Mouse (Mus musculus) monocyte, adult 5-6 weeks (primary cell): ENCODE data around the gene Lrrc4c. TPM values are rescaled to one million over a fixed set of nuclear protein-coding genes. Genes with fewer than 3 reads are reported as not detected.

Source experiments
- ATAC-seq: fragments of 153-309, 156-312 bp; replicated peaks from 2 replicates; pipeline ENCODE4 v1.8.0; 2017; ENCODE audit warnings: mild to moderate bottlenecking; ENCODE audit not compliant: low TSS enrichment, insufficient number of reproducible peaks, severe bottlenecking, poor library complexity, low FRiP score
- total RNA-seq: library from RNA; stranded (forward); fragments of 200-1000, 200-491, 200-594 nt; gene quantifications from 3 replicates; pipeline ENCODE4 v1.2.3, GENCODE M21; 2017

Lrrc4c gene
- total RNA-seq, 1 experiment from 2014 or later, result not detected

DNA sequence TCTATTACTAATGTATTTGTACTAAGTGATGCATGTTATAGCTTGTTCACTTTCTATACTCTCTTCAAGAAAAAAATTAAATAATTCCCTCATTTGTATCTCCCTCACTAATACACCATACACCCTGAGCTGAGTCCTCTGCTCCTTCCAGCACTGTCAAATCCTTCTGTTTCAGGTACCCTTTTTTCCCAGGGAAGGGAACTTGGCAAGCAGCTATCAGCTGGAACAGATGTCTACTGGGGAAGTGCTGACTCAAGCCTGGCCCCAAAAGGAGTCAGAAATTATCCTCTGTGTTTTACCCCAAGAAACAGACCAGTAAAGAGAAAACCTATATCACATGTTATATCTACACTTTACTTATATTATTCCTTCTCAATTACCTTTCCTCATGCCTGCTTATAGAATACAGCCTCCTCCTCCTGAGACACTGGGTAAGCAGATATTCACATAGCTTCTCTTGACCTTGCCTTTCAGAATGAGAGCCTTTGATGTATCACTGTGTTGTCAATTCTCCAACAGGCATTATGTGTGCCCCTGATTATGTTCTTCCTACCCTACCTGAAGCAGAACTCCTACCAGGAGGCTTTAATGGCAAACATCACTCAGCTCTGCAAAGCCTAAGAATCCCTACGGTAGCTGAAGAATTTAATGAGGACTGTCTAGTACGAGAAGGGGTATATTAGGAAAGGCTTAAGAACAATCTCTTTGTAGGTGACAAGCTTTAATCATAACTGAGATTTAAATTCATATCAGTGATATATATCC is 785.6 kb downstream of the Lrrc4c start:
- ATAC-seq, result no peak

GRCm38 (mm10) chr2:97124246-97124645 is 806.3 kb downstream of the Lrrc4c start:
- no peak for ATAC-seq

GRCm38 (mm10) chr2:97138454-97138853 is 820.5 kb downstream of the Lrrc4c start:
- ATAC-seq, result no peak

DNA sequence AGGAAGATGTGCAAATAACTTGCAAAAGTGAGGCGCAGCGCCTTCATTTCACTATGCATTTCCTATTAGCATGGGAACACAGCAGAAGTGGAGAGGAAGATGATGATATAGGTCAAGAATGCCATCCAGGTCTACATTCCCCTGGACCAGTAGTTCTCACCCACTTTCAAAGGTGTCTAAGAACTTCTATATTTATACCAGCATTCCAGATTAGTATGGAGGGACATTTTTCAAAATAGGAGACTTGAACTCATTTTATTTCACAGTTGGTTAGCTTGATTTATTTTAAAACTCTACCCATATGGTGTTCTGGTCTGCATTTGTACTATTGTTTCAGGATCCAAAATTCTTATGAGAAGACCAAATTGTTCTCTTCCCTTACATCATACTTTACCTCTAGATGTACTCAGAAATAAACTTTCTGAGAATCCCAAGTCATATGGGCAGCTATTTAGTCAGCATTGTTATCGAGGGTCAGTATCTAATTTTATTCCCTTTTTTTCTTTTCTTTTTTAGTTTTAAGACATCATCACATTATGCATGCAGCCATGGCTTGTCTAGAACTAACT is 833.7 kb downstream of the Lrrc4c start:
- ATAC-seq, result no peak

DNA sequence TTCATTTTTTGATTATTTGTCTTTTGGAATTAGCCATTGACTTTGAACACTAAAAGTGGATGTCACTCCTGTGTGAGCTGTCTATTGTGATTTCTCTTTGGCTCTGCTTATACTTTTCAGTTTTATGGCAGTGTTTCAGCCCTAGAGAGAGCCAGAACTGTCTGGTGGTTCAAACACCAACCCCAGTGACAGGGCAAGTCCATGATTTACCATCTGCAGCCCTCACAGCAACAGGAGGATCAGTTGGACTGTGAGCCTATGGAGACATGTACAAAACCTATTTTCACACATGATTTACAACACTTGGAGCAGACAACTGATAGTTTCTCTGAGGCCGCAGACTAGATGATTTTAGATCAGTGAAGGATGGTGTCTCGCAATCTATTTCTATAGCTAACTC is 847.8 kb downstream of the Lrrc4c start:
- ATAC-seq, result no peak

- ATAC-seq, result no peak
Observed at GRCm38 (mm10) chr2:97178399-97178798, 860.4 kb downstream of the Lrrc4c start.

GRCm38 (mm10) chr2:97196968-97197606 is 879.1 kb downstream of the Lrrc4c start:
- no peak for ATAC-seq

GRCm38 (mm10) chr2:97232966-97233365 is 915.0 kb downstream of the Lrrc4c start:
- no peak for ATAC-seq

DNA sequence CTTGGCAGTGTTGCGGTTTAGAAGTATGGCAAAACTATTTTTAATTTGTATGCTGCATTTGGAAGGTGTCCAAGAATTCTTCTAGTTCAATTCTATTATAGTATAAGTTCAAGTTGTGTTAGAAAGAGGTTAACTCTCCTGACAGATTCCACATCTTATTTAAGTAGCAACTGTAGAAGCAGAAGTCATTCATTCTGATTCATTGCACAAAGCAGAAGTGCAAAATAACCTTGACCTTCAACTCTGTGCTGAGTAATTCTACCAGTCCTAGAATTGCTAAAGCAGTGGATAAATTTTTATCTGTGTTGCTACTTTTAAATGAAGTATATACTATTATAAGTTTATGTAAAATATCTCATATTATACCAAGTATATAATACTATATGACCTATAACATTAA is 916.1 kb downstream of the Lrrc4c start:
- ATAC-seq, result no peak

DNA sequence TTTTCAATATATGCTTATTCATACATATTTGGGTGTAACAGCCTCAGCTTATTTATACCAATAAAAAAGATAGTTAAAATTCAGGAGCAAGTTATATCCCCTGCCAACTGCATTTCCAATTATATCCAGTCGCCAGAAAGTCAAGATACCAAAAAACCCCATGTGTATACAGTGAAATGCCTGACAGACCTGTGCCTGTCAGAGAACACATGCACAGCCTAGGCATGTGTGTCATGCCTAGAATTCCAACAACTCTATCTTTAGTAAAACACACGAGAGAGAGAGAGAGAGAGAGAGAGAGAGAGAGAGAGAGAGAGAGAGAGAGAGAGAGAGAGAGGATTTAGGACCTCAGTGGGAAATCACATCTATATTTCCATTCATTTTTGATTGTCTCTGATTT is 956.7 kb downstream of the Lrrc4c start:
- no peak for ATAC-seq

DNA sequence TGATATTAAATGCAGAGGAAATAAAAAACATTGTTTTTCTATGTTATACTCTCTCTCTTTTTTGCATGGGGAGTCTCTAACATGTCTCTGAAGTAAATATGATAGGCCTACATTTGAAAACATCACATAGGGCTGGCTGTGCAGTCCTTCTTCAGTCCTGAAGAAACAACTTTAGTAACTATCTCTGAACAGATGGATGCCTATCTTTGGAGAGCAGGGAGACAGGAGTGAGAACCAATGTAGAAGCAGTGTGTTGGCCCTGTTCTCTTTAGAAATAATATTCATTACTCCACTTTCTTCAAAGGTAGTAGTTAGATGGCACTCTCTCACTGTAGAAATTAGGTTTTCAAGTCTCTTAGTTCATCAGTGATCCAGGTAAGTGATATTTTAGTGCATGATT is 967.0 kb downstream of the Lrrc4c start:
- ATAC-seq, result no peak

GRCm38 (mm10) chr2:97294216-97294615 is 976.2 kb downstream of the Lrrc4c start:
- ATAC-seq, result no peak

DNA sequence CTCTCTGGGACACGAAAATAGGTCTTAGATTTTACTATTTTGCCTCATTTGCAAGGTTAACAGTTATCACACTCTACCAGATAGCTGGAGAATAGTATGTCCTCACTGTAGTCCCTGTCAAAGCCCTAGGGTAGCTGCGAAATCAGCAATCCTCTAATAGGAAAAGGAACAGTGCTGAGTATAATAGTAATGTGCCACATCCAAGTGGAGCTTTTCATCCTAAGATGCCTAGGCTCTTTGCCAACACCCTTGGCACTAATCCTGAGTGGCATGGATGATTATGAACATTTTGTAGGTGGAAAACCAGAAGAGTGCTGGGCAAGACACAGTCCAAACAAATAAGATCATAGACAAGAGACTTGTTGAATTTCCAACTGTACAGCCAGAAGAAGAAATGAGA is 981.7 kb downstream of the Lrrc4c start:
- ATAC-seq, result no peak

DNA sequence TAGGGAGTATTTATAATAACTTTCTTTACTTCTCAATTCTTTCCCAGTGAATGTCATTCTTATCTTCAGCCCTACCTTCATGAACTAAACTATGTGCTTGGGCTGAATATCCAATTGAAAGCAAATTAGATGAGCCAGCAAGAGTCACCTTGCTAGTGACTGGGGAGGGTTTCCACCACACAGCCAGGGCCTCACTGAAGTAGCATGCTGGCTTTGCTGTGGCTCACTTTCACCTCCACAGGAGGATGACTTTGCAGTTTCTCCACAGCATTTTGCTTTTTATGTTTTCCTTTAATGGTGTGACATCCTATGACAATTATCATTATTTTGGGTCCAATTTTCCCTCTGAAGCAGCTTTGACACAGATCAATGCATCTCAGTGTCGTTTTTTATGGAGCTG is 1000.0 kb downstream of the Lrrc4c start:
- ATAC-seq, result no peak

GRCm38 (mm10) chr2:97318536-97318935 is 1000.6 kb downstream of the Lrrc4c start:
- ATAC-seq, result no peak

DNA sequence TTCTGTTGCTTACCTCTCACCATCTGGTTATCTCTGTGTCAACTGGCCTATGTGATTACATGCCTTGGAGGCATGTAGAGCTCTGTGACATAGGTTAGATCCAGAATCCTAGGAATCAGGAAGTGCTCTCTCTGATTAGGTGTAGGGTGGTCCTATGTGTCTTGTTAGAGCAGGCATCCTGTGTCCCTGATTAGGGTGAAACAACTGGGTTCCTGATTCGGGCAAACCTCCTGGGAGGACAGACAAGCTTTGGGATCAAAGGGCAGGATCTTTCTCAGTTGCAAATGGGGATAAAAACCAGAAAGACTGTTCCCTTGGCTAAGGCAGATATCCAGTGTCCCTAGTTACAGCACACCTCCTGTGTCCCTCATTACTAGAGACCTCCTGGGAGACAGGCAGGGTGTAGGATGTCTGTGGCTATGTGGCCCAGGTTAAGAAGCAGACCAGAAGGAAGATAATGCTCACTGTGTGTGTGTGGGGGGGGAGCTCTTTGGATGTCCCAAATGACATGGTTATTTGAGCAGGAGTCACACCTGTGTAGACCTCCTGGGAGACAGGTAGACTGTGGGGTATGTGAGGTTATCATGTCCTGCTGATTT is 1014.2 kb downstream of the Lrrc4c start:
- no peak for ATAC-seq

GRCm38 (mm10) chr2:97339627-97340026 is 1021.7 kb downstream of the Lrrc4c start:
- ATAC-seq, result no peak

DNA sequence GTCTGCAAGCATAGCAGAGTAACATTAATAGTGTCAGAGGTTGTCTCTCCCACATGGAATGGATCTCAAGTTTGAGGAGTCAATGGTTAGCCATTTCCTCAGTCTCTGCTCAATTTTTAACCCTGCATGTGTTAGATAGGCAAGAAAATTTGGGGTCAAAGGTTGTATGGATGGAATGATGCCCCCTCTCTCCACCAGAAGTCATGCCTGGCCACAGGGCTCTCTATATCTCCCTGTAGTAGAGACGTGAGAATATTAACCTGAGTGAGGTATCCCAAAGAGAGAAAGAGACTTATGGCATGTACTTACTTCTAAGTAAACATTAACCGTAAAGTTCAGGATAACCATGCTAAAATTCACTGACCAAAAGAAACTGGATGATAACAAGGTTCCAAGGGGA is 1043.3 kb downstream of the Lrrc4c start:
- ATAC-seq, result no peak

- ATAC-seq, result no peak
Observed at GRCm38 (mm10) chr2:97369978-97370377, 1052.0 kb downstream of the Lrrc4c start.

DNA sequence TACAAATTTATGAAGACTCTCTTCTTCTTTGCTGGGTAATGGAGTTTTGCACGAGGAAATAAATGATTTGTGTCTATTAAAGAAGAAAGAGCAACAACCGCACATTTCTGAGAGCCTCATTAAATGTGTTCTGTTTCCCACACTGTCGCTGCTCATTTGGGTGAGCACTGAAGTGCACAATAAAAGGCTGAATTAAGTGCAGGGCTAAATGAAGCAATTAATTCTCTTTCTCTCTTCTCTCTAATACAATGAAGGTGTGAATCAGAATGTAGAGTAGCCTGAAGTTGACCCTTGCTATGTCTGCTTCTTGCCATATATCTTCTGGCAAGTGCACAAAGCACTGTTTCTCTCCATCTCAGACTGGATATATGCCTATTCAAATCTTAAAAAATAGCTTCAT is 1073.5 kb downstream of the Lrrc4c start:
- no peak for ATAC-seq
